14 mouse cellular contexts compared by ENCODE assay signal in genomic region chr4:105394366-105394765, GRCm38 (mm10).
"Had no signal": no experiment of that assay in that cellular context is flagged by ENCODE, and none has a peak within 500 bp of the region (broad histone marks: within the 10 kb centered on the region; RNA-seq: fewer than 3 reads in every experiment).

No protein-coding gene starts in this region.

- DNase-seq: kidney, postnatal 25 days; lung, embryonic 14.5 days; lung, postnatal 14 days; midbrain, embryonic 14.5 days; right cerebral cortex, adult 18-20 months; right cerebral cortex, postnatal 25 days; thymus, adult 18-20 months; thymus, postnatal 14 days had no signal

- H3K4me1 ChIP-seq: liver, embryonic 12.5 days; neural tube, embryonic 15.5 days had no signal

- H3K27me3 ChIP-seq: limb, embryonic 15.5 days; liver, embryonic 12.5 days; neural tube, embryonic 15.5 days had no signal

- H3K4me3 ChIP-seq: left cerebral cortex, adult 2 months; limb, embryonic 15.5 days; liver, embryonic 12.5 days; midbrain, embryonic 10.5 days; myocyte; neural tube, embryonic 15.5 days had no signal

- H3K9me3 ChIP-seq: limb, embryonic 15.5 days; liver, embryonic 12.5 days; midbrain, embryonic 10.5 days; neural tube, embryonic 15.5 days had no signal

- H3K36me3 ChIP-seq: limb, embryonic 15.5 days; liver, embryonic 12.5 days; midbrain, embryonic 10.5 days; neural tube, embryonic 15.5 days had no signal

- ATAC-seq: liver, embryonic 12.5 days had no signal

- H3K27ac ChIP-seq: left cerebral cortex, adult 2 months; limb, embryonic 15.5 days; liver, embryonic 12.5 days; midbrain, embryonic 10.5 days; neural tube, embryonic 15.5 days had no signal

- H3K4me2 ChIP-seq: limb, embryonic 15.5 days; liver, embryonic 12.5 days; lung, embryonic 14.5 days; neural tube, embryonic 15.5 days had no signal

- H3K9ac ChIP-seq: limb, embryonic 15.5 days; liver, embryonic 12.5 days; lung, embryonic 14.5 days; neural tube, embryonic 15.5 days had no signal
